Mouse (Mus musculus) embryonic facial prominence, embryonic 13.5 days (tissue): ENCODE measurements around the gene Ppp2ca. TPM values are rescaled to one million over a fixed set of nuclear protein-coding genes. Genes with fewer than 3 reads are reported as not detected.
"Not testable (repeated sequence)": the region's sequence is repeated elsewhere in the genome, so short reads cannot be mapped to it uniquely, and the experiment has no call there.

ENCODE experiments used
- ATAC-seq: fragments of 200-750 bp; cut with Nextera tagmentation; 2 replicates; pipeline ENCODE4 v1.8.0; 2017; ENCODE audit warnings: low read depth; ENCODE audit not compliant: insufficient number of reproducible peaks, insufficient read depth, low FRiP score, low TSS enrichment
- H3K27ac ChIP-seq: fragments of 300-500 bp; sonication (generic); 2 replicates; pipeline ENCODE4 v1.5.1; 2015; ENCODE audit warnings: moderate library complexity, mild to moderate bottlenecking, inconsistent platforms
- H3K27me3 ChIP-seq: fragments of 300-500 bp; sonication (generic); 2 replicates; pipeline ENCODE4 v1.6.1; 2015; ENCODE audit warnings: mild to moderate bottlenecking, inconsistent platforms
- H3K36me3 ChIP-seq: fragments of 300-500 bp; sonication (generic); 2 replicates; pipeline ENCODE4 v1.6.1; 2015; ENCODE audit warnings: mild to moderate bottlenecking, inconsistent platforms
- H3K4me1 ChIP-seq: fragments of 300-500 bp; sonication (generic); 2 replicates; pipeline ENCODE4 v1.6.1; 2015; ENCODE audit warnings: inconsistent platforms
- H3K4me2 ChIP-seq: fragments of 300-500 bp; sonication (generic); 2 replicates; pipeline ENCODE4 v1.6.1; 2015; ENCODE audit warnings: moderate library complexity, mild to moderate bottlenecking, inconsistent platforms
- H3K4me3 ChIP-seq: fragments of 300-500 bp; sonication (generic); 2 replicates; pipeline ENCODE4 v1.5.1; 2015; ENCODE audit warnings: mild to moderate bottlenecking, inconsistent platforms
- H3K9ac ChIP-seq: fragments of 300-500 bp; sonication (generic); 2 replicates; pipeline ENCODE4 v1.6.1; 2015; ENCODE audit warnings: mild to moderate bottlenecking, inconsistent platforms
- H3K9me3 ChIP-seq: fragments of 300-500 bp; sonication (generic); 2 replicates; pipeline ENCODE4 v1.6.1; 2016; ENCODE audit warnings: inconsistent platforms
- WGBS: fragments of 180-500 bp; shearing (Covaris S2); methylation state at CpG from one replicate; pipeline ENCODE4 v1.1.7; 2015; ENCODE audit warnings: mixed read lengths; 5-methylcytosine and 5-hydroxymethylcytosine counted together
- polyA plus RNA-seq: library from polyadenylated mRNA; unstranded; fragments of >200 nt; fragmentation: Nextera tagmentation; extraction: Ambion mirVana; gene quantifications from 2 replicates; pipeline ENCODE4 v1.2.1, GENCODE M21; 2015

Gene Ppp2ca
- polyA plus RNA-seq, 1 experiment from 2014 or later = 90.8 TPM

DNA sequence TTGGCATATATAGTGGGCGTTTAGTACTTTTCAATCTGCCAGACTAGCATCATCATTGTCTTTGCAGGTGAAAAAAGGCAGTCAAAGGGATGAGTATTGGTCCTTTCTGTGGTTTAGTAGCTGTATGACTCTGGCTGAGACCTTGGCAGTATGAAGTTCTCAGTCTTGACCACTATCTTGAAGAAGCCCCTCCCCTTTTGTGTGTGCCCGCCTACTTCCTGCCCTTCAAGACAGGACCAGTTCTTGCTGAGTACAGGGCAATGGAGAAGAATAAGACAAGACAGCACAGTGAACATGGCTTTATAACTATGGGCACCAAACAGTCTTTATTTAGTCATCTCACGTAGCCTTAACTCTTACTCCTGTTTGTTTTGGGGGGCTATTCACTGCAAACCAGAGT is 1.5 kb upstream of the Ppp2ca start:
- 79% methylated on average over 3 of the region's 3 CpGs for WGBS
- Histone ChIP-seq H3K9ac (no peak overlapping the region), H3K27ac (no peak overlapping the region), H3K4me3 (no peak overlapping the region), H3K9me3 (no peaks in the 10 kb centered on the region), H3K27me3 (no peaks in the 10 kb centered on the region), H3K4me1 (peaks cover 24% of the 10 kb centered on the region), H3K4me2 (no peak overlapping the region), H3K36me3 (no peaks in the 10 kb centered on the region; the same call in 1 of the 2 replicates)
- ATAC-seq = no peak

DNA sequence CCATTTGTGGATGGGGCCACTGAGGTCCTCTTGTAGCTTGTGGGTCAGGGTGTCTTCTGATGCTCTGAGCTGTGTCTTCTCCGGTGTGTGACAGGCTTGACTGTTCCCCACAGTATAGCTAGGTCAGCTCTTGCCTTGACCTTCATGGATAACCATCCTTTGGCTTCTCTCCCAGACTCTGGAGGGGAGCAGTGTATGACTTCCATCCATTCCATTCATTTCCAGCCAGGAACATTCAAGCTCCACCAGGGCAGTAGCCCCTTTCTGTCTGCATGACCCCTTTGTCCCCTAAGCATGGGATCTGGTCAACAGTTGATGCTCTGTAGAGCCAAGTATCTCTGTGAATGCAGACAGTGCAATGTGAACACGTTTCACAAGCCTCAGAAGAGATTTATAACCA is 885 bp upstream of the Ppp2ca start:
- no peaks in the 10 kb centered on the region for H3K9me3 ChIP-seq
- H3K4me1 ChIP-seq = peaks cover 25% of the 10 kb centered on the region
- WGBS = 78% methylated on average over 2 of the region's 2 CpGs
- no peaks in the 10 kb centered on the region for H3K27me3 ChIP-seq
- H3K27ac ChIP-seq = no peak overlapping the region
- no peaks in the 10 kb centered on the region; the same call in 1 of the 2 replicates for H3K36me3 ChIP-seq
- H3K4me2 ChIP-seq = peak overlapping the region; percentile 80
- no peak overlapping the region for H3K9ac ChIP-seq
- ATAC-seq = no peak
- H3K4me3 ChIP-seq = 0 out of 2 replicates have a peak overlapping the region, but pooled peaks have one; percentile 81

GRCm38 (mm10) chr11:52099031-52099761 is 715 bp downstream of the Ppp2ca start:
- H3K27me3 ChIP-seq = no peaks in the 10 kb centered on the region
- H3K27ac ChIP-seq = peak overlapping the region; percentile 100
- under 1% methylated on average over 72 of the region's 72 CpGs for WGBS
- ATAC-seq = peak; percentile 83
- peaks cover 30% of the 10 kb centered on the region for H3K4me1 ChIP-seq
- H3K4me2 ChIP-seq = peak overlapping the region; percentile 80
- H3K36me3 ChIP-seq = no peaks in the 10 kb centered on the region; the same call in 1 of the 2 replicates
- peak overlapping the region; percentile 100 for H3K9ac ChIP-seq
- no peaks in the 10 kb centered on the region for H3K9me3 ChIP-seq
- H3K4me3 ChIP-seq = peak overlapping the region; percentile 81

DNA sequence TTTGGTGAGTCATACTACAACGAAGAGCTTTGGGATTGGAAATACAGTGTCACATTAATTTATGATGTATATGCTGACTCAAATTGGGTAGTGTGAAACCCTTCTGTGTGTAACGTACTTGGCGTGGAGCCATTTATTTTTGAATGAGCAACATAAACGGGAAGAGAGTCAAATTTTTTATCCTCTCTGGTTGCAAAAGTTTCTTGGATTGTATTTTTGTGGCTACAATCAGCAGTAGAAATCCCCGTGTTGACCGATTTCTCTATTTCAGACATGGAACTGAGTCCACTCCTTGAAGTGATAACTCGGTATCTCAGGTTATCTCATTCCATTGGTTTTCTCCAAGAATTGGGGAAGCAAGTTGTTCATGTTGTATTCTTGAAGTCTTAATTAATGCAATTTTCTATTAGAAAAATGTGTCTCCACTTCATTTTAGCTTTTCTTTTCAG is 1.3 kb downstream of the Ppp2ca start:
- Histone ChIP-seq H3K9ac (peak overlapping the region; percentile 100), H3K36me3 (no peaks in the 10 kb centered on the region; the same call in 1 of the 2 replicates), H3K4me1 (peaks cover 31% of the 10 kb centered on the region), H3K4me3 (peak overlapping the region; percentile 81), H3K27me3 (no peaks in the 10 kb centered on the region), H3K4me2 (peak overlapping the region; percentile 80), H3K9me3 (no peaks in the 10 kb centered on the region), H3K27ac (peak overlapping the region; percentile 100)
- no peak for ATAC-seq
- 3% methylated on average over 7 of the region's 7 CpGs for WGBS

- no peak overlapping the region for H3K9ac ChIP-seq
- peaks cover 28% of the 10 kb centered on the region for H3K4me1 ChIP-seq
- no peaks in the 10 kb centered on the region for H3K27me3 ChIP-seq
- H3K9me3 ChIP-seq = no peaks in the 10 kb centered on the region
- H3K4me3 ChIP-seq = no peak overlapping the region
- ATAC-seq = no peak
- no peak overlapping the region for H3K27ac ChIP-seq
- no peaks in the 10 kb centered on the region; the same call in 1 of the 2 replicates for H3K36me3 ChIP-seq
- 84% methylated on average over 4 of the region's 4 CpGs for WGBS
- H3K4me2 ChIP-seq = no peak overlapping the region
These were observed 4.5 kb downstream of the Ppp2ca start for GRCm38 (mm10) chr11:52102977-52103376.

GRCm38 (mm10) chr11:52105503-52105902 is 7.0 kb downstream of the Ppp2ca start:
- H3K4me1 ChIP-seq = peaks cover 22% of the 10 kb centered on the region
- no peaks in the 10 kb centered on the region; the same call in 1 of the 2 replicates for H3K36me3 ChIP-seq
- ATAC-seq = no peak
- H3K27me3 ChIP-seq = no peaks in the 10 kb centered on the region
- no peak overlapping the region for H3K4me3 ChIP-seq
- no peak overlapping the region for H3K27ac ChIP-seq
- H3K9ac ChIP-seq = no peak overlapping the region
- H3K4me2 ChIP-seq = no peak overlapping the region
- no peaks in the 10 kb centered on the region for H3K9me3 ChIP-seq

GRCm38 (mm10) chr11:52106037-52106436 is 7.6 kb downstream of the Ppp2ca start:
- H3K9me3 ChIP-seq = no peaks in the 10 kb centered on the region
- no peaks in the 10 kb centered on the region for H3K27me3 ChIP-seq
- WGBS = 96% methylated on average over 2 of the region's 2 CpGs
- no peaks in the 10 kb centered on the region; the same call in 1 of the 2 replicates for H3K36me3 ChIP-seq
- ATAC-seq = no peak
- no peak overlapping the region for H3K27ac ChIP-seq
- no peak overlapping the region for H3K9ac ChIP-seq
- H3K4me1 ChIP-seq = peaks cover 17% of the 10 kb centered on the region
- H3K4me3 ChIP-seq = no peak overlapping the region
- H3K4me2 ChIP-seq = no peak overlapping the region

- WGBS = 91% methylated on average over 1 of the region's 1 CpGs
- Histone ChIP-seq H3K36me3 (no peaks in the 10 kb centered on the region; the same call in 1 of the 2 replicates), H3K9me3 (no peaks in the 10 kb centered on the region), H3K4me2 (no peak overlapping the region), H3K9ac (no peak overlapping the region), H3K4me1 (peaks cover 13% of the 10 kb centered on the region), H3K27ac (no peak overlapping the region), H3K27me3 (no peaks in the 10 kb centered on the region), H3K4me3 (no peak overlapping the region)
- no peak for ATAC-seq
These were observed 8.0 kb downstream of the Ppp2ca start for GRCm38 (mm10) chr11:52106438-52106837.

DNA sequence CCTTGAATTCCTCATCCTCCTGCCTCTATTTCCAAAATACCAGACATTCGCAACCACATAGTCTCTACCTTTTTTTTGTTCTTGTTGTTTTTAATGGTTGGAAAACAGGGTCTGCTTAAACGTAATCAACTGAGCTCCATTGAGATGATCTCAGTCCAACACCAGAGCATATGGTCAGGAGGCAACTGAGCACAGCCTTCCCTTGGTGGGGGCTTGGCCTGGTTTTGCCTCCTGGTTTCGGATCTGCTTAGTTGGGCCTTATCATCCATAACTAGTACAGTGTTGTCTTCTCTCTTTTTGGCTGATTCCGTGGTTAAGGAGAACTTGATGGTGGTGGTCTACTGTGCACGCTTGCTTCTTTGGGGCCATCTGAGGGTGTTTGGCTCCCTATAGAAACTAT is 10.3 kb downstream of the Ppp2ca start:
- H3K27ac ChIP-seq = no peak overlapping the region
- 93% methylated on average over 5 of the region's 5 CpGs for WGBS
- no peak for ATAC-seq
- no peaks in the 10 kb centered on the region for H3K27me3 ChIP-seq
- H3K9ac ChIP-seq = no peak overlapping the region
- H3K9me3 ChIP-seq = no peaks in the 10 kb centered on the region
- H3K36me3 ChIP-seq = peaks cover 4% of the 10 kb centered on the region
- peaks cover 2% of the 10 kb centered on the region; the same call in 1 of the 2 replicates for H3K4me1 ChIP-seq
- no peak overlapping the region for H3K4me2 ChIP-seq
- H3K4me3 ChIP-seq = no peak overlapping the region

- no peak for ATAC-seq
- no peaks in the 10 kb centered on the region; the same call in 1 of the 2 replicates for H3K4me1 ChIP-seq
- peaks cover 10% of the 10 kb centered on the region for H3K36me3 ChIP-seq
- H3K27me3 ChIP-seq = no peaks in the 10 kb centered on the region
- H3K4me2 ChIP-seq = no peak overlapping the region
- H3K4me3 ChIP-seq = no peak overlapping the region
- no peak overlapping the region for H3K9ac ChIP-seq
- H3K27ac ChIP-seq = no peak overlapping the region
- no peaks in the 10 kb centered on the region for H3K9me3 ChIP-seq
- 96% methylated on average over 1 of the region's 1 CpGs for WGBS
These were observed 10.9 kb downstream of the Ppp2ca start for GRCm38 (mm10) chr11:52109421-52109820.

GRCm38 (mm10) chr11:52115479-52115878 is 17.0 kb downstream of the Ppp2ca start:
- WGBS = 92% methylated on average over 3 of the region's 3 CpGs
- Histone ChIP-seq H3K4me1 (no peaks in the 10 kb centered on the region), H3K27me3 (no peaks in the 10 kb centered on the region), H3K4me3 (no peak overlapping the region), H3K36me3 (peaks cover 70% of the 10 kb centered on the region), H3K4me2 (no peak overlapping the region), H3K9me3 (0 out of 2 replicates have a peak, but pooled peaks cover 4% of the 10 kb centered on the region), H3K27ac (no peak overlapping the region), H3K9ac (no peak overlapping the region)
- no peak for ATAC-seq

DNA sequence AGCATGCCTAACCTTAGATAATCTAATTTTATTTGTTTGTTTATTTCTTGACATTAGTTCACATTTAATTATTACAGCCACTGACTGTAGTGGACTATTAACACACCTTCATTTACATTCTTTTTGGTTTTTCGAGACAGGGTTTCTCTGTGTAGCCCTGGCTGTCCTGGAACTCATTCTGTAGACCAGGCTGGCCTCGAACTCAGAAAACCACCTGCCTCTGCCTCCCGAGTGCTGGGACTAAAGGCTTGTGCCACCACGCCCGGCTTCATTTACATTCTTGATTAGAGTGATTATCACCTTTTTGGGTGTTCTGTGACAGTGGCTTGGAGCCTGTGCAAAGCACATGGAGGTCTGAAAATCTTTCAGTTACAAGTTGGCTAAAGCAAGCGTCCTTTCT is 17.6 kb downstream of the Ppp2ca start:
- 90% methylated on average over 6 of the region's 6 CpGs for WGBS
- not testable (repeated sequence) for ATAC-seq, H3K9ac ChIP-seq, H3K4me3 ChIP-seq, H3K4me1 ChIP-seq, H3K27me3 ChIP-seq, H3K4me2 ChIP-seq, H3K27ac ChIP-seq, H3K9me3 ChIP-seq
- H3K36me3 ChIP-seq = peaks cover 74% of the 10 kb centered on the region
